Mouse (Mus musculus) hindbrain, embryonic 15.5 days (tissue): ENCODE results near the gene Scgb1c1. TPM values are rescaled to one million over a fixed set of nuclear protein-coding genes. Genes with fewer than 3 reads are reported as not detected.

Source experiments
- ATAC-seq: fragments of 200-750 bp; cut with Nextera tagmentation; 2 replicates; pipeline ENCODE4 v1.8.0; 2017; ENCODE audit warnings: low read depth, moderate number of reproducible peaks, moderate TSS enrichment; ENCODE audit not compliant: low FRiP score
- H3K27ac ChIP-seq: fragments of 300-500 bp; sonication (generic); replicated peaks from 2 replicates; pipeline ENCODE4 v1.5.1; 2015; ENCODE audit warnings: mild to moderate bottlenecking, inconsistent platforms
- H3K27me3 ChIP-seq: fragments of 300-500 bp; sonication (generic); 2 replicates; pipeline ENCODE4 v1.6.1; 2015; ENCODE audit warnings: control low read depth, inconsistent platforms
- H3K36me3 ChIP-seq: fragments of 300-500 bp; sonication (generic); 2 replicates; pipeline ENCODE4 v1.6.1; 2015; ENCODE audit warnings: control low read depth, inconsistent platforms
- H3K4me1 ChIP-seq: fragments of 300-500 bp; sonication (generic); replicated peaks from 2 replicates; pipeline ENCODE4 v1.6.1; 2015; ENCODE audit warnings: control low read depth, inconsistent platforms
- H3K4me2 ChIP-seq: fragments of 300-500 bp; sonication (generic); 2 replicates; pipeline ENCODE4 v1.6.1; 2015; ENCODE audit warnings: moderate library complexity, mild to moderate bottlenecking, inconsistent platforms
- H3K4me3 ChIP-seq: fragments of 300-500 bp; sonication (generic); 2 replicates; pipeline ENCODE4 v1.5.1; 2015; ENCODE audit warnings: mild to moderate bottlenecking, inconsistent platforms
- H3K9ac ChIP-seq: fragments of 300-500 bp; sonication (generic); 2 replicates; pipeline ENCODE4 v1.6.1; 2015; ENCODE audit warnings: inconsistent platforms
- H3K9me3 ChIP-seq: fragments of 300-500 bp; sonication (generic); 2 replicates; pipeline ENCODE4 v1.6.1; 2016; ENCODE audit warnings: control low read depth, inconsistent platforms
- WGBS: fragments of 180-500 bp; shearing (Covaris S2); methylation state at CpG from one replicate; pipeline ENCODE4 v1.1.7; 2015; 5-methylcytosine and 5-hydroxymethylcytosine counted together
- polyA plus RNA-seq: library from polyadenylated mRNA; unstranded; fragments of >200 nt; fragmentation: Nextera tagmentation; extraction: Ambion mirVana; gene quantifications from 2 replicates; pipeline ENCODE4 v1.2.1, GENCODE M21; 2015

The Scgb1c1 gene
- polyA plus RNA-seq, 1 experiment from 2014 or later: not detected

- H3K36me3 ChIP-seq: peaks cover 71% of the 10 kb centered on the region
Measured at GRCm38 (mm10) chr7:140894031-140894430, 48.7 kb downstream of the Scgb1c1 start.

DNA sequence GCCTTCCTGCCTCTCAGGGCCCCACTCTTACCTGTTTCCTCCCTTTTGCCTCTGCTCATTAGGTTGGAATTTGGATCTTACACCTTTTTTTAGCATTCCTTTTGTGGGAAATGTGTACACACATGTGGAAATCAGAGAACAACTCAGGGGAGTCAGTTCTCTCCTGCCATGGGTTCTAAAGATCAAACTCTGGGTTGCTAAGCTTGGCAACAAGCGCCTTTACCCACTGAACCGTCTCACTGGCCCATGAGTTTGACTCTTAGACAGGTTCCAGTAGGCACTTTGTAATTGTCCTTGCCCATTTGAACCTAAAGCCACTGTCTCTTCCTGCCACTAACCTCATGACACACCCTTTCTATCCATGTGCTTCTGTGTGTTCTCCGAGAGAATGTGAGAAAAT, 49.3 kb downstream of the Scgb1c1 start:
- Histone ChIP-seq H3K27me3 (no peaks in the 10 kb centered on the region), H3K9ac (no peak overlapping the region), H3K27ac (no peak overlapping the region), H3K36me3 (peaks cover 66% of the 10 kb centered on the region), H3K9me3 (no peaks in the 10 kb centered on the region), H3K4me3 (no peak overlapping the region), H3K4me1 (no peaks in the 10 kb centered on the region), H3K4me2 (no peak overlapping the region)
- 94% methylated on average over 3 of the region's 3 CpGs for WGBS
- ATAC-seq: no peak

More at GRCm38 (mm10) chr7:140894031-140894430, 48.7 kb downstream of the Scgb1c1 start:
- no peak for ATAC-seq
- H3K27ac ChIP-seq: no peak overlapping the region
- H3K9ac ChIP-seq: no peak overlapping the region
- H3K9me3 ChIP-seq: no peaks in the 10 kb centered on the region
- WGBS: 93% methylated on average over 7 of the region's 7 CpGs
- H3K4me2 ChIP-seq: no peak overlapping the region
- no peak overlapping the region for H3K4me3 ChIP-seq
- no peaks in the 10 kb centered on the region for H3K27me3 ChIP-seq
- no peaks in the 10 kb centered on the region for H3K4me1 ChIP-seq

Other genes starting within 250 kb of the Scgb1c1 start
- 0.01 TPM in 1 of 2 replicates, not detected in the other for gene Olfr46, start 244.3 kb upstream of the Scgb1c1 start, polyA plus RNA-seq
- not detected in 2 replicates for gene Olfr61, start 216.6 kb upstream of the Scgb1c1 start, polyA plus RNA-seq
- not detected in 2 replicates for gene Olfr53, start 199.1 kb upstream of the Scgb1c1 start, polyA plus RNA-seq
- 0.07 TPM in 1 of 2 replicates, not detected in the other for gene Olfr539, start 185.6 kb upstream of the Scgb1c1 start, polyA plus RNA-seq
- not detected in 2 replicates for gene Olfr45, start 163.6 kb upstream of the Scgb1c1 start, polyA plus RNA-seq
- gene Olfr541, start 148.3 kb upstream of the Scgb1c1 start, polyA plus RNA-seq: not detected in 2 replicates
- not detected in 2 replicates for gene Cyp2e1, start 81.8 kb upstream of the Scgb1c1 start, polyA plus RNA-seq
- 0.40 and 0.42 TPM in 2 replicates for gene Syce1, start 57.7 kb upstream of the Scgb1c1 start, polyA plus RNA-seq
- 27.1 and 28.3 TPM in 2 replicates for gene Zfp941, start 23.4 kb upstream of the Scgb1c1 start, polyA plus RNA-seq
- gene Urah, start 10.5 kb upstream of the Scgb1c1 start, polyA plus RNA-seq: 0.25 TPM in 2 replicates
- not detected in 2 replicates for gene Odf3, start 2.3 kb downstream of the Scgb1c1 start, polyA plus RNA-seq
- not detected in 2 replicates for gene Gm45785, start 10.8 kb downstream of the Scgb1c1 start, polyA plus RNA-seq
- gene Ric8a, start 11.4 kb downstream of the Scgb1c1 start, polyA plus RNA-seq: 97.6 and 104 TPM in 2 replicates
- gene Bet1l, start 12.0 kb downstream of the Scgb1c1 start, polyA plus RNA-seq: 38.0 and 44.3 TPM in 2 replicates
- 245 and 259 TPM in 2 replicates for gene Psmd13, start 36.4 kb downstream of the Scgb1c1 start, polyA plus RNA-seq
- 56.4 and 60.5 TPM in 2 replicates for gene Sirt3, start 36.8 kb downstream of the Scgb1c1 start, polyA plus RNA-seq
- gene Cox8b, start 54.9 kb downstream of the Scgb1c1 start, polyA plus RNA-seq: not detected in 2 replicates
- gene Nlrp6, start 75.4 kb downstream of the Scgb1c1 start, polyA plus RNA-seq: 0.67 and 0.88 TPM in 2 replicates
- 9.1 TPM in 2 replicates for gene Pgghg, start 95.8 kb downstream of the Scgb1c1 start, polyA plus RNA-seq
- gene Ifitm5, start 104.7 kb downstream of the Scgb1c1 start, polyA plus RNA-seq: 0.75 and 0.82 TPM in 2 replicates
- gene Gm45717, start 110.4 kb downstream of the Scgb1c1 start, polyA plus RNA-seq: not detected in 2 replicates
- gene Ifitm2, start 110.4 kb downstream of the Scgb1c1 start, polyA plus RNA-seq: 190 and 193 TPM in 2 replicates
- gene Ifitm1, start 121.7 kb downstream of the Scgb1c1 start, polyA plus RNA-seq: 16.6 and 19.9 TPM in 2 replicates
- 36.8 and 54.6 TPM in 2 replicates for gene Ifitm3, start 165.2 kb downstream of the Scgb1c1 start, polyA plus RNA-seq
- gene Ifitm6, start 172.4 kb downstream of the Scgb1c1 start, polyA plus RNA-seq: 0.79 and 1.7 TPM in 2 replicates
- gene Gm17387, start 183.6 kb downstream of the Scgb1c1 start, polyA plus RNA-seq: not detected in 2 replicates
- 45.6 and 57.3 TPM in 2 replicates for gene B4galnt4, start 215.6 kb downstream of the Scgb1c1 start, polyA plus RNA-seq
- gene Pkp3, start 232.7 kb downstream of the Scgb1c1 start, polyA plus RNA-seq: 0.25 and 0.29 TPM in 2 replicates